Mouse (Mus musculus) cerebellum, adult 9-11 months (tissue): ENCODE results near the gene Syne3.

Experiments used
- DNase-seq: peaks from one replicate; pipeline ENCODE4 v3.0.0; 2022

The Syne3 gene

DNA sequence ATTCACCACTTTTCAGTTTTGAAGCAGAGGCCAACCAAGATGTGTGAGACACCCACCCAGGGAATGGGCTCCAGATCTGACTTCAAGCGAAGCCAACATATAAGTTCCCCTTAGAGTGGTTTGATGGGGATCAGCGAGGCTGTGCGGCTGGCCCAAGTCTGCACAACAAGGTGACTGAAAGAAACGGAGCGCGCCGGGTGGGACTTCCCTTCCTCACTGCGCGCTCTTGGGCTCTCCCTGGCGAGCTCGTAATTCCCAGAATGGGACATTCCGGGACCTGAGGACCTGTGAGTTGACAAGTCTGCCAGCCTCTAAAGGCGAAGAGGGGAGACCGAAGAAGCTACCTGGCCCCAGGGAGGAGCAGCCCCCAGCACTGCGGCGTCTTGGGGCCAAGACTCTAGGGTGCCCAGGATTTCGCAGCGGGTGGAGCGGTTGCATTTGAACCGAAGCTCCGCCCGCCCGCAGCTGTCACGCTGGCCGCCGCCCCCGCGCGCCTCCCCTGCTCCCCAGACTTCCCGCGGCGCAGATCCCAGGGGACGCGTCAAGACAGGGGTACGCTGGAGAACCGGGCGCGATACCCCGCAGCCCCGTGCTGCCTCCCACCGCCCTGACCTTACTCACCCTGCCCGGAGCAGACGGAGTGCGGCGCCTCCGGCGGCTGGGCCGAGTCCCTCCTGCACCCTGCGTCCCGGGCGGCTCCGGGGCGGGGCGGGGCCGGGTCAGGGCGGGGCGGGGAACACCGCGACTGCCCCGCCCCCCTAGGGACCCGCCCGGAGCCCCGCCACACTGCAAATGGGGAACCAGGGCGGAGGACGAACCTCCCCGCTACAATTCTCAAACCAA lies at the start of gene Syne3:
Syne3 (minus strand) TSS at position 440 of the 843 bp plus-strand sequence.
- no peak for DNase-seq

DNA sequence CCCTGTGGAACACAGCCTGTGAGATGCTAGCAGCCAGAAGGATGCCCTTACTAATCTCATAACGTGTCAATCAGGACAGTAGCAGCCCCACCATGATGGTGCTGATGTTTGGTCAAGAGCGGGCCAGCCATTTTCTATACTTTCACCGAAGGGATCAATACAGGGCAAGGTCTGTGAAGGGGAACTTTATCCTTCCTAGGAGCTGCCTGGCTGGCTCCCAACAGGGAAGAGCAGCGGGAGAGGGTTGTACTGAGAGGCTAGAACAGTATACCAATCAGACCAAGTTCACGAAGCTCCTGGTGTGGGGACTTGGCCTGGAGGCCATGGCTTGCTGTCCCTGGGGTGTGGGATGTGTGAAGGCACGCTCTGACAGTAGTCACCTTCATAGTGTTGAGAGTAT lies 45.7 kb upstream of the Syne3 start:
- no peak for DNase-seq

DNA sequence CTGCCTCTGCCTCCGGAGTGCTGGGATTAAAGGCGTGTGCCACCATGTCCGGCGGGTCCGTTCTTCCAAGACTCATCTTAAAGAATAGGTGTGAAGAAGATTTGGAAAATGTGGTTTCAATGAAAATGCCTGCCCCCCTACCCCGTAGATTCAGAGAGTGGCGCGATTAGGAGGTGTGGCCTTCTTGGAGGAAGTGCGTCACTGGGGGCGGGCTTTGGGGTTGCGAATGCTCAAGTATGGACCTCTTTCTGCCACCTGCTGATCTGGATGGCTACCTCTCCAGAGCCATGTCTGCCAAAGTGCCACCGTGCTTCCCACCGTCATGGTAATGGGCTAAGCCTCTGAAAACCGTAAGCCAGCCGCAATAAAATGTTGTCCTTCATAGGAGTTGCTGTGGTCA lies 44.4 kb upstream of the Syne3 start:
- DNase-seq: no peak

DNA sequence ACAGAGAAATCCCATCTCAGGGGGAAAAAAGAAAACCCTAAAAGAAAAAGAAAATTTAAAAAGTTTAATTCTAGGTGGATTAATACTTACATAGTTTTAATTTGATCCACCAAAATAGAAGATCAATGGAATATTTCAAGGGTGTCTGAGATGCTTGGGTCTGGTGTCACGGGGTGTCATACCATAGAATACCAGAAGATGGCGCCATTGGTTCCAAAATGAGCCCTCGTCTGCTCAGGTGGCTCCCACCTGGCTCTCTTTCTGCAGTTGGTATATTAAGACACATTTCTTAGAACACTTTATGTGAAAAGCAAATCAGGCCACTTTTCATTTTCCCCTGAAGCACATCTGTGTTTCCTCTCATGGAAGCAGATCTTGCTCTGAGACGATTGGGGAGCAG lies 41.3 kb upstream of the Syne3 start:
- DNase-seq: peak; percentile 49

DNA sequence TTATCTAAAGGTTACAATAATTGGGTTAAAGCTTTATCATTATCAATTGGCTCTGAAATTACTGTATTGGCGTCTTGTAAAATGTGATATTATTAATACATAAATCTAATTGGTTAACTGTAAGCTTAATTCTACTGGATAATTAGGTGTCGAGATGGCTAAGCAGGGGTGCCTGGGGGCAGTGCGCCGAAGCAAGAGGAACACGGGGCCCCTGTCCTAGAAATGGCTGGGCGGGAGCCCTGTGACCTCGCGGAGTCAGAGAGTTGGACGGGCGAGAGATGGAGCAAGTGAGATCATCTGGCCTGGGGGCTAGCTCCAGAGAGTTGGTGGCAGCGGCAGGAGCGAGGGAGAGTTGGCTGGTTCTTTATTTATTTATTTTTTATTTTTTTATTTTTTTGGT lies 40.2 kb upstream of the Syne3 start:
- no peak for DNase-seq

DNA sequence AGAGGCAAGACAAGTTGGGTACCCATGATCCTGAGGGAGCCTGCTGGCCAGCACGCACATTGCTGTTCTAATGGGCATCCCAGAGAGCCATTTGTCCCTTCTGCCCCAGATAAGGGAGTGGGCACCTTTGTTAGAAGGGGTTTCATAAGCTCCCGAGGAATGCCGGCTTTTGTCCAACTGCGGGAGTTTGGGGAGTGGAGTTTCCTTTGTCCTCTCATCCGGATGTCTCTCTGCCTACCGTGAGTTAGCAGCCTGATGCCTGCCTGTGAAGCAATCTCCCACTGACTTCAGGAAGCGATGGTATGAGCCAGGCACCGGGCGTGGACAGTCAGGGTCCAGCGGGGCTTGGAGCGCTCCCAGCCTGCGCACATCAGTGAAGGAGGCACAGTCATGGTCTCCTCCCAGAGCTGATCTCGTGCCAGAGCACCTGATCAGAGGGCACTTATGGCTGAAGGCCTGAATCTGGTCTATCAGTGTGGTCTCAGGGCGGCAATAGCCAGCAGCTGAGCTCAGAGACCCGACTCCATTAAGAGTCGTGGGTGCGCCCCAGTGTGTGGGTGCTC lies 38.8 kb upstream of the Syne3 start:
- DNase-seq: no peak

DNA sequence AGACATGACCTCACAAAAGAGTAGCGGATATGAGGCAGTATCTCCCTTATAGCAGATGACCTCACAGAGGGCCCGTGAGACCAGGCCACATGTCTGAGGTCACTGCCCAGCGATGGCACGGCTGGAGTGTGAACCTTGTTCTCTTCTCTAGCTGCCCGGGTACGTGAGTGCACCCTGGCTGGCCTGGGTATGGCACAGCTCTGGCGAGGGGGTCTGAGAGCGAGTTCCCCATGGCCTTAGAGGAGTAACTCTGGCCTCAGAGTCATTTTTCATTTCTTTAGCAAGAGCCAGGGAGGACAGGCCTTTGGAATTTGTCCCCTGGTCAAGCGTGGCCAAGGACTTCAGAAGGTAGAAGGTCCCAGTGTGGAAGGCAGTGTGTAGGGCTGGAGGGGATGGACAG lies 35.2 kb upstream of the Syne3 start:
- no peak for DNase-seq

DNA sequence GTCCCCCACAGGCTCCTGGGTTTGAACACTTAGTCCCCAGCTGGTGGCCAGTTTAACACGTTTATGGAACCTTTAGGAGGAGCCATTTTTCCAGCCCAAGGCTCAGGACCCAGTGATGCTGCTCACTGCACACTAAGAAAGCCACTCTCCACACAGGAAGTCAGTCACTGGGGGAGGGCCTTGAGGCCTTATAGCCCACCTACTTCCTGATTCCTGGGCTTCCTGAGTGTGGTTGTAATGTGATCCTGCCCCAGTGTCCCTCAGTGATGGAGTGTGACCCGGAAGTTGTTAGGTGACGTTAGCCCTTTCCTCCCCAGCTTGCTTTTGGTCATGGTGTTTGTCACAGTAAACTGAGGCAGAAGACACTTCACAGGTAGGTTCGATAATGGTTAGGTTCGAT lies 33.5 kb upstream of the Syne3 start:
- no peak for DNase-seq

DNA sequence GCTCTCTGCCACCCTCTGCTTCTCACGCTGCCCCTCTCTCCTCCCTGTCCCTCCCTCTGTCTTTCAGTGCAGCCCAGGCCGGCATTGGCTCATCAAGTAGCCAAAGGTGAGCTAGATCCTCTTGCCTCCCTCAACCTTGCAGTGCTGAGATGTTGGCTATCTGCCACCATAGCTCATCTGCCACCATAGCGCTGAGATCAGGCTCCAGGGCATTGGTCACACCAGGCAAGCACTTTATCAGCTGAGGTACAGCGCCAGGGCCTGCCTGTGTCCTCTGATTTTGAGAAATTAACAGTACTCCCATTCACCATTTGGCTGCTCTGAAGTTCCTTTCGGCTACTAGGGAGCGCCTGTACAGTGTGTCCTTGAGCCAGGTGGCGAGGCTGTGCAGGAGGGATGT lies 31.3 kb upstream of the Syne3 start:
- no peak for DNase-seq

DNA sequence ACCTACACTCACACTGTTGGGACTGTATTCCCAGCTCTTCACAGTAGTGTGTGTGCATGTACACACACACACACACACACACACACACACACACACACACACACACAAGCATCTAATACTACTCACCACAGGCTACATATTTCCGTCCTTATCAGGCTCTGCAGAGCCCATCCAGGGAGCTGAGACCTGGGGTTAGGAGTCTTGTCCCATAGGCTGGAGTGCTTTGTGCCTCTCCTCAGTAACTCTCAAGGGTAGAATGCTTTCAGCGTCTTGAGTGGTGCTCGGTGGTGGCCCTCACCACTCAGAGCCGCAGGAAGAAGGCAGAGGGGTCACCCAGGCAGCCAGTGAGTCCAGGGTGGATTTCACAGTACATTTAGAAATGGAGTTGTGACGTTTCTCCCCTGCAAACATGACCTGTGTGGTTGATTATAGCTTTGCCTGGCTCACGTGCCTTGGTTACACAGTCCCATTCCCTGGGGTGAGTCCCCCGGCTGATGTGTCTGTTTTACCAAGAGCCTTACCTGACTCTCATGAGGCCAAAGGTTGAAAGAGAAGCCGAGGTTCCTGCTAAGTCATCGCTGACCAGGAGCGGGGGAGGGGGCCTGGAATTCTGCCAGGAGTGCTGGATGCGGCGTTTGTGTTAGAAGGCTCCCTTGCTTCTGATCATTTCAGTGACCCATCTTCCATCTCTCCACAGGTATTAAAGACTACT lies 30.1 kb upstream of the Syne3 start:
- no peak for DNase-seq

DNA sequence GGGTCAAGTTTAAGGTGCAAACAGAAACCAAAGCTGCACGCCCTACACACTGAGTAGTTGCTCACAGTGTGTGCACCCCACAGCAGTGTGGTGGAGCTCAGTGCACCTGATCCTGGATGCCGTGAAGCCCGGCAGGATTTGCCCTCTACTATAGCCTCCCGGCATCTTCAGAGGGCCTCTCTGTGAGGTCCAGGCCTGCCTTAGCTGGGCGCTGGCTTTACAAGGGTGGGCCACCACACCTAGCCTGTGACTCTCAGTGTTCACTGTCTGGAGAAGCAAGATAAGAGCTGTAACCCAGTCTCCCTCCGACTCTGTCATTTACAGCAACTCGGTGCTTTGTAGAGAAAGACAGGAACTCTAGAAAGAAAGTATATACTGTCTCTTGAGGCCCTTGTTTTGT lies 29.3 kb upstream of the Syne3 start:
- DNase-seq: no peak

DNA sequence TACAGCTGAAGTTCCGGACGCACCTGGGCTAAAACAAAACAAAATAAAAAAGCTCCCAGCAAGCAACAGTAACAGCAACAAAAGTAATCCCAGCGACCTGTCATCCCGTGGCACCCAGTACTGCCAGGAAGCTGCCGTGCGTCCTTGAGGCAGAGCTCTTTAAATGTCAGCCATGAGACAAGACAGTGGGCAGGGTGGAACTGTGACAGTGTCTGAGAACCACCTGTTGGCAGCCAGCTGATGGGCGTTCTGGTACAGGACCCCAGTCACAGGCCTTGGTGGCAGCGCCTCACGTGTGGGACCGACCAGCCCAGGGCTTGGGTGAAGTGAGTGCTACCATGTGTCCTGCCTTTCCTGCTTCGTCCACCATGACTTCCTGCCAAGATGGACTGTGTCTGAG lies 28.6 kb upstream of the Syne3 start:
- DNase-seq: no peak

DNA sequence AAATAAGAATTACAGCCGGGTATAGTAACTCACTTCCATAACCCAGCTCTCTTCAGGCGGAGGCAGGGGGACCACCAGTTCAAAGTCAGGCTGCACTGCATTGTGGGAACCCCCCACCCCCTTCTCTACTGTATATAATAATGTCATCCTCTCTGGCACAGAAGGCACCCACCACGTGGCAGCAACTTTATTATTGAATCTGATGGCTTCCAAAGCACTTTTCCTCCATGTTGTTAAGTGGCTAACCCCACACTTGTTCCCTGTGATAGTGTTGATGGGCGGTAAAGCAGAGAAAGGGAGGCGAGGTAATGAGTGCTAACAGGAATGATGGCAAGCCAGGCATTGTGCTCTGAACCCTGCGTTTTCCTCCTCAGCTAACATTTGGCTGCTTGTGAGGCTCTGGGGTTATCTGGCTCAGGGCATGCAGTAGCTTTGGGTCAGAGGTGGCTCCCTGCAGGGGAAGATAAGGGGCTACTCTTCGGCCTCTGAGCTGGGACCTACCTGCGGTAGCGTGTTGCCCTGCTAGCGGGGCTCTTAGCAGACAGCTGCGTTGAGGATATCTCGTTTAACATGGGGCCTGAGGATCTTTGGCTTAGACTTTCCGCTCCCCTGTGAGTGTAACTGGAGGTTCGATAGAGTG lies 24.6 kb upstream of the Syne3 start:
- no peak for DNase-seq

DNA sequence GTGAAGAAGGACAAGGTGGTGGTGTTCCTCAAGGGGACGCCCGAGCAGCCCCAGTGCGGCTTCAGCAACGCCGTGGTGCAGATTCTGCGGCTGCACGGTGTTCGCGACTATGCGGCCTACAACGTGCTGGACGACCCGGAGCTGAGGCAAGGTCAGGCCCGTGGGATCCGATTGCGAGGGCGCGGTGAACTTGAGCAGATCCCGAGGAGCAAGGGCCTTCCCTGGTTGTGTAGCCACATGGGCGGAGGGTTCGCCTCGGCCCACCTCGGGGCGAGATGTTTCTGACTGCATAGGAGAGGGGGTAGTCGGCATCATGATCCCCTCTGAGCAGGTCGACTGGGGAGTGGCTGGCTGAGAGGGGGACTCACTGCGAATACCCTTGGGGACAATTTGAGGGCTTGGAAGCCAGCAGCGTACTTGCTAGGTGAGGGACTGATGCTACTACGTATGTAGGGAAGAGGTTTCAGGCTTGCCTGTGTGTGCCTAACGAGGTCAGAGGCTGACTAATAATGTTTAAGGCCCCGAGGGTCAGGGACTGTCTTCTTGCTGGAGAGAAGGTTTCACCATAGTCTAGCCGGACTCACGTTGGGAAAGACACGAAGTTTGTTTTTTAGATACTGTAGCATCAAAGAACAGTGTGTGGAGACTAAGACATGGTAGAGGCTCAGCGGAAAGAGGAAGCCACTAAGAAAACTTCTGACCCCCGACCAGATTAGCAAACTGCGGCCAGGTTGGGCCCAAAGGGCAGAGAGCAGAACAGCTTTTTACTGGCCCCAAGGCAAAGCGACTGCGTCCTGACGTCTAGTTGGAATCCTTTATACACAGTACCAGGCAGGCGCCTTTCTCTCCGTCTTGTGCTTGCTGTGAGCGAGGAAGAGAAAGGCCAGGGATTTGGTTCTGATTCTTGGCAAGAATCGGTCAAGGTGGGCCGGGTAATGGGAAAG lies 23.5 kb upstream of the Syne3 start:
- DNase-seq: peak; percentile 42

DNA sequence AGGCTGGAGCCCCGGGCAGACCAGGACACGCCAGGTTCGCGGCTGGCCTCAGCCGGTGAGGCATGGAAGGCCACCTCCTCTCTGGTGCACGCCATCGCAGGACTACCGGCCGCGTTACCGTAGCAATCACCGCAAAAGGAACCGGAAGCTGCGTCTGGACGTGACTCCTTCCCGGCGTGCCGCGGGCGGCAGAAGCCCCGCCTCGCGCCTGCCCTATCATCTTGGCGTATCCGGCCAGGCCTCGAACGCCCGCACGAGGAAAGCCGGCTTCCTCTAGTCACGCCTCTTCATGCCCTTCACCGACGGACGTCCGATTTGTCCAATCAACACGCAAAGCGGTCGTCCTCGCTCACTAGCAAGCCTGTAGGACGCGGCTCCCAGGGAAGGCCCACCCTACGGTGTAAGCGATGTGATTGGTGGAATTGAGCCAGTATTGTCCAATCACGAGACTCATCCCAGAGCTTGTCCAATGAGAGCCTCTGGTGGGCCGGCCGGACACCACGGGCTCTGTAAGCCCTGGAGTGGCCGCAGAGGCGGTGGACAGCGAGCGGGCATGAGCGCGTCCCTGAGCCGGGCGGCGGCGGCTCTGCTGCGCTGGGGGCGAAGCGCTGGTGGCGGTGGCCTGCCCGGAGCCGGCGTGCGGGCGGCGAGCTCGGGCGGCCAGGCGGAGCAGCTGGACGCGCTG lies 22.7 kb upstream of the Syne3 start, which contains the start of gene Glrx5:
Glrx5 (plus strand) TSS at position 542 of the 685 bp plus-strand sequence.
- DNase-seq: peak; percentile 100

DNA sequence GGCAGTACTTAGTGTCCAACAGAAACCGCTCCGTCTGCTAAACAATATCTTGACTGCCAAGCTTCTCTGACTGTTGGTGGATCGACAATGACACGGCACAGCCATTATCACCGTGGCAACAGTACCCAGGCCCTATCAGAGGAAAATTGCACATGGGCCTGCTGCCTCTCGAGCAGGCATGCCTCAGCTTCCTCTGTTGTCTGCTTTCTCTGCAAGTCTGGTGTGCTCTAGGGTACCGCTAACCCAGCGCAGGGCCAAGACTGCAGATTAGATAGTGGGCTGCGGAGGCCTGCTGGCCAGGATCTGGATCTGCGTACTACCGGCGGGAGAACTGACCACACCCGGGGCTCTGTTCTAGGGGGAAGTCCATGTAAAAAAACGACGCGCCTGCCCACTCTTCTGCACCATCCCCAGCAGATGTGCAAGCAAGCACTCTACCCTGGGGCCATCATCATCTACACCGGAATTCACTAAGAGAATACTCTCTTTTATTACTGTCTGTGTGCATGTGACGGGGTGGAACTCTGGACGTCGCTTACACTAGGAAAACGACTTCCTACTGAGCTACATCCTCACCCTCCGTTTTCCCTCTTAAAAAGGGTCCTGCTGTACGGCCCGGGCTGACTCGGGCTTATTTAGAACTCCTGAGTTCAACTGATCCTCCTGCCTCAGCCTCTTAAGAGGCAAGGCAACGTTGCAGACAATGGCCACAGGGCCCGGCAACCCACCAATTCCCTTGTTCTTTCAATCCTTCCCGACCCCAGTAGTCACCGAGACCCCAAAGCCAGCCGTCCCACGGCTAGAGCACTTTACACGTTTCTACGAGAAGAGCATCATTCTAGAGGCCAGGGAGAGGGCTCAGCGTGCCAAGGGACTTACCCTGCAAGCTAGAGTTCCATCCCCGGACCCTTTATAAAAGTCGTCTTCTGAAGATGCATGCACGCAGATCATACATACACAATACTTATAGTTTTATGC lies 21.8 kb upstream of the Syne3 start:
- no peak for DNase-seq

DNA sequence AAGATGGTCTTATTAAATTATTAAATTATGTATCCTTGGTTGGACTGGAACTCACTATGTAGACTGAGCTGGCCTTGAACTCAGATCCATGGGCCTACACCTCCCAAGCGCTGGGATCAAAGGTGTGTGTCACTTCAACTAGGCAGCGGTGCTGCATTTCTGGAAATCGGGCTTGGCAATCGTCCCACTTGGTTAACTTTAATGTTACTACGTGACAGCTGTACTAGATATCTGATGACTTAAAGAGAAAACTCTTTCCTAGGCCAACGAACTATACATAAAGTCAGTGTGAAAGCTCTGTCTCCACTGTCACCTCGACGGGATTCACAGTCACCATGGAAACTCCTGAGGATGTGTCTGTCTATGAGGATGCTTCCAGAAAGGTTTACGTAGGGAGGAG lies 20.3 kb upstream of the Syne3 start:
- no peak for DNase-seq

DNA sequence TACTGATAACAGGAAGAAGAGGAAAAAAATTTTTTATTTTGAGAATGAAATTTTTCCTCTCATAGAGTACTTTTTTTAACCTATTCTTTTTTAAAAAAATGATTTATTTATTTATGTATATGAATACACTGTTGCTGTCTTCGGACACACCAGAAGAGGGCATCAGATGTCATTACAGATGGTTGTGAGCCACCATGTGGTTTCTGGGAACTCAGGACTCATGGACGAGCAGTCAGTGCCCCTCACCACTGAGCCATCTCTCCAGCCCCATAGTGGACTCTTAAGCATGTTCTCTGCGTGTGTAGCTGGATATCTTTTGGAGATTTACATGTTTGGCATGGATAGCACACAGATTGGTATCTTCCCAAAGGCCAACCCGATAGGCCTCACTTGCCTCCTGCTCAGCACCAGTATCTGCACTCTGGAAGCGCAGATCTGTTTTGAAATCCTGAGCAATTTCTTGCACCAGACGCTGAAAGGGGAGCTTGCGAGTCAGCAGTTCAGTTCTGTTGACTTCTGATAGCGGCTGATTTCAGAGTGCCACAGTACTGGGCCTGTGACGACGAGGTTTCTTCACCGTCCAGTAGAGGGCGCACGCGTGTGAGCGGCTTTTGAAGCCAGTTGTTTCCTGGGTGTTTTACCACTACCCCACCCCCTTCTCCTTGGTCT lies 17.8 kb upstream of the Syne3 start:
- DNase-seq: no peak

DNA sequence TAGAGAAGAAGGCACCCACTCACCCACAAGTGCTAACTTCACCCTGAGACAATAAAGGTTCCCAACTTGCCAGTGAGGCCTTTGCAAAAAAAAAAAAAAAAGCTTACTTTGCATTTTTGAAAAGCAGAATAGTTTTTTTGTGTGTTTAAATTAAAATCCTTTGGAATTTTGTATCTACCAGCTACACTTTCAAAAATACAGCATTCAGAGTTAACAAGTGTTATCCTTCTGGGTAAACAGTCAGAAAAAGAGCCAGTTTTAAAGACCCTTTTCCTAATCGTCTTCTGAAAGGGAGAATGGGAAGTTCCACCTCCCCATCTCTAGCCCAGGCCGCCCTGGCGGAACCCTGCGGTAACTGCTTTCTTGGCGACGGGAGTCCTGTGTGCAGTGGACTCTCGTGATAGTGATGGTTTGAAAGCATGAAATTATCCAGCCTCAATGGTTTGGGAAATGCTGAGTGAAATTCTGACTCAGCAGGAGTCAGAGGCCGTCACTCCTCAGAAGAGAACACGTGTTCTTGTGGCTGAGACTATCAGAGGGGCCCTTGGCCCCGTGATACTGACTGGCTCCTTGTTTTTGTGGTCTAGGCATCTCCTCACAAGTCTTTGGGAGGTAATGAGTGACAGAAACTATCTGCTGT lies 16.5 kb upstream of the Syne3 start:
- DNase-seq: no peak
